Mouse (Mus musculus) lung, postnatal 0 days (tissue): ENCODE data around the gene Mcm2.

ENCODE experiments used
- CTCF ChIP-seq: IDR thresholded peaks from 2 replicates; pipeline ENCODE4 v1.5.1; 2016; ENCODE audit warnings: antibody characterized with exemption, mild to moderate bottlenecking
- EP300 ChIP-seq: IDR thresholded peaks from 2 replicates; pipeline ENCODE4 v1.6.1; 2016; ENCODE audit warnings: antibody characterized with exemption, mild to moderate bottlenecking, control low read depth

GRCm38 (mm10) chr6:88865704-88866103 lies 32.9 kb downstream of the Mcm2 start:
- TF ChIP-seq CTCF, result no peak
- no peak for TF ChIP-seq EP300
